Mouse (Mus musculus): ENCODE measurements around the gene Pphln1. TPM values are rescaled to one million over a fixed set of nuclear protein-coding genes. Genes with fewer than 3 reads are reported as not detected.

Gene Pphln1
- polyA plus RNA-seq, 1 experiment from 2014 or later, result 58.7 TPM

DNA sequence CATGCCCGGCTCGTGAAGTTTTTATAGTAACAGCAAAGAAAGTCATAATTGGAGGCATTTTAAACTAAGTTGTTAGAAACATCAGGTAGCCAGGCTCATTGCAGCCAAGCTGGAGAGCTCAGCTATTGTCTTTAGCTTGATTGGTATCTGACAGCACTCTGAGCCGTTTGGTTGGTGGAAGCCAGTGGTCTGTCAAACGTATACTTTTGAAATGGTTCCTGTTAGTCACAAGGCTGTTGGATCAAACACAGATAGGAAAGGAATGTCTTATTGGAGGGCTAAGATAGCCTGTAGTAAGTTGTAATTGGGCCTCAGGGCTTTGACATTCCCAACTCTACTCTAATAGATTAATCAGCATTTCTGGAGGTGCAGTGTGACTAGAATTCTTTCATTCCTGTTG lies 3.3 kb downstream of the Pphln1 start:
- Histone ChIP-seq H3K27me3 (no peaks in the 10 kb centered on the region), H3K9ac (replicated peaks) (no peak overlapping the region), H3K27ac (no peak overlapping the region), H3K4me2 (replicated peaks) (no peak overlapping the region), H3K36me3 (no peaks in the 10 kb centered on the region), H3K9me3 (no peaks in the 10 kb centered on the region), H3K4me3 (replicated peaks) (no peak overlapping the region), H3K4me1 (replicated peaks) (peaks cover 42% of the 10 kb centered on the region)
- ATAC-seq, result no peak
- 87% methylated on average over 4 of the region's 4 CpGs for whole genome bisulfite sequencing

DNA sequence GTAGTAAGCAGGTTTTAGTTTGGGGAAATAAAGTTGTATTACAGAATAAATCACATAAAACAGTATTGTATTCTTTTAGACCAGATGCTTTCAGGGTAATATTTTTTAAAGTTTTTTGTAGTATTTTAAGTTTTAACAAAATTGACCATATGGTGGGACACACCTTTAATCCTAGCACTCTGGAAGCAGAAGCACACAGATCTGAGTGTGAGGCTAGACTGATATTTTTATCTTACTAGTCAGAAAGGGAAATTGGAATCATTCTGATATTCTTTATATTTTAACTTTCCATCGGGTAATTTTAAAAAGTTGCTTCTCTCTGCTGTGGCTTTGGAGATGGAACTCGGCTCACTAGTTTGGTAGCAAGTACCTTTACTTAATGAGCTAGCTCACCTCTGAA lies 4.6 kb downstream of the Pphln1 start:
- ATAC-seq, result no peak
- Histone ChIP-seq H3K27ac (no peak overlapping the region), H3K4me3 (replicated peaks) (no peak overlapping the region), H3K4me2 (replicated peaks) (no peak overlapping the region), H3K36me3 (no peaks in the 10 kb centered on the region), H3K4me1 (replicated peaks) (peaks cover 32% of the 10 kb centered on the region), H3K27me3 (no peaks in the 10 kb centered on the region), H3K9ac (replicated peaks) (no peak overlapping the region), H3K9me3 (no peaks in the 10 kb centered on the region)
- 96% methylated on average over 2 of the region's 2 CpGs for WGBS

GRCm38 (mm10) chr15:93404849-93405248 lies 6.7 kb downstream of the Pphln1 start:
- ATAC-seq, result no peak
- Histone ChIP-seq H3K4me1 (replicated peaks) (peaks cover 19% of the 10 kb centered on the region), H3K9ac (replicated peaks) (no peak overlapping the region), H3K27ac (no peak overlapping the region), H3K9me3 (no peaks in the 10 kb centered on the region), H3K27me3 (no peaks in the 10 kb centered on the region), H3K4me3 (replicated peaks) (no peak overlapping the region), H3K4me2 (replicated peaks) (no peak overlapping the region), H3K36me3 (0 out of 2 replicates have a peak, but pooled peaks cover 3% of the 10 kb centered on the region)

- H3K27ac ChIP-seq, result no peak overlapping the region
- no peak for ATAC-seq
- no peak overlapping the region for H3K4me2 ChIP-seq (replicated peaks)
- H3K36me3 ChIP-seq, result peaks cover 7% of the 10 kb centered on the region; the same call in 1 of the 2 replicates
- no peaks in the 10 kb centered on the region for H3K9me3 ChIP-seq
- 96% methylated on average over 7 of the region's 7 CpGs for WGBS
- no peak overlapping the region for H3K4me3 ChIP-seq (replicated peaks)
- no peak overlapping the region for H3K9ac ChIP-seq (replicated peaks)
- no peaks in the 10 kb centered on the region for H3K27me3 ChIP-seq
- peaks cover 14% of the 10 kb centered on the region for H3K4me1 ChIP-seq (replicated peaks)
These were observed 7.4 kb downstream of the Pphln1 start for GRCm38 (mm10) chr15:93405446-93405986.

DNA sequence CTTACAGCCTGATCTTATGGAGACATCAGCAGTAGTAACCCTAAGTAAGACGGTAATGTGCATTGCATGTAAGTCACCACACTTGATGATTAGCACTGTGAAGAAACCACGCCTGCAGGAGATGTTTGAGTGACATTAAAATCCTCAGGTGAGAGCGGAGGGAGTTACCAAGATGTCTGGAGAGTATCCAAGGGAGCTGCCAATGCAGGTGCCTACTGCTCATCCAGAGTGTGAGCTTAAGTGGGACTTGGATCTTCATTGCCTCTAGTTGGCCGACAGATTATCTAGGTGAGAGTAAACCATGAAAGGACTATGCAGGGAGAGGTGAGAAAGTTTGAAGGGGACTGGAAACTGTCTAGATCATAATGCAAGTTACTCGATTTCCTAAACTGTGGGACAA lies 8.3 kb downstream of the Pphln1 start:
- Histone ChIP-seq H3K36me3 (peaks cover 15% of the 10 kb centered on the region), H3K4me1 (replicated peaks) (peaks cover 5% of the 10 kb centered on the region), H3K9ac (replicated peaks) (no peak overlapping the region), H3K4me3 (replicated peaks) (no peak overlapping the region), H3K4me2 (replicated peaks) (no peak overlapping the region), H3K27me3 (no peaks in the 10 kb centered on the region), H3K9me3 (no peaks in the 10 kb centered on the region), H3K27ac (no peak overlapping the region)
- ATAC-seq, result no peak
- 94% methylated on average over 5 of the region's 5 CpGs for WGBS

- peaks cover 34% of the 10 kb centered on the region for H3K36me3 ChIP-seq
- no peak overlapping the region for H3K9ac ChIP-seq (replicated peaks)
- H3K4me1 ChIP-seq (replicated peaks), result no peaks in the 10 kb centered on the region
- 97% methylated on average over 3 of the region's 3 CpGs for WGBS
- no peaks in the 10 kb centered on the region for H3K27me3 ChIP-seq
- no peak overlapping the region for H3K4me2 ChIP-seq (replicated peaks)
- H3K4me3 ChIP-seq (replicated peaks), result no peak overlapping the region
- no peak overlapping the region for H3K27ac ChIP-seq
- H3K9me3 ChIP-seq, result no peaks in the 10 kb centered on the region
- no peak for ATAC-seq
These were observed 14.3 kb downstream of the Pphln1 start for GRCm38 (mm10) chr15:93412445-93412844.

DNA sequence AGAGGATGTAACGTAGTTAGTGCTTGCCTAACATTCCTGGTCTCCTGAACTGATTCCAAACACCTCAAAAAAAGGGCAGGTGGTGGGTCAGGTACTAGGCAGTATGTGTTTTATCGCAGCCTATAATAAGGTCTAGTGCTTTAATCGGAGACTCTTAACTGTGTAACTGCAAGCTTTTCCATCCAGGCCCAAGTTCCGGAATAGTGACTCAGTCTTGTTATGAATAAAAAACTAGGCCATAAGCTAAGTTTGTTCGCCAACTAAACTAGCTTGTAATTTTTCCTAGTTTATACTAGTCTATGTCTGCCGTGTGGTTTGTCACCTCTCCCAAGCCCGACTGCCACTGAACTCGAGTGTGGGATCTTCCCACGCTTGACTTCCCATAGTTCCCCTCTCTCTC lies 16.3 kb downstream of the Pphln1 start:
- Histone ChIP-seq H3K4me3 (replicated peaks) (no peak overlapping the region), H3K27ac (no peak overlapping the region), H3K27me3 (no peaks in the 10 kb centered on the region), H3K4me1 (replicated peaks) (no peaks in the 10 kb centered on the region), H3K9me3 (no peaks in the 10 kb centered on the region), H3K9ac (replicated peaks) (no peak overlapping the region), H3K4me2 (replicated peaks) (no peak overlapping the region), H3K36me3 (peaks cover 32% of the 10 kb centered on the region)
- 94% methylated on average over 9 of the region's 9 CpGs for WGBS
- ATAC-seq, result no peak

- H3K4me2 ChIP-seq (replicated peaks), result no peak overlapping the region
- 91% methylated on average over 6 of the region's 6 CpGs for WGBS
- no peaks in the 10 kb centered on the region for H3K4me1 ChIP-seq (replicated peaks)
- H3K27me3 ChIP-seq, result no peaks in the 10 kb centered on the region
- no peak for ATAC-seq
- no peak overlapping the region for H3K9ac ChIP-seq (replicated peaks)
- H3K4me3 ChIP-seq (replicated peaks), result no peak overlapping the region
- peaks cover 28% of the 10 kb centered on the region for H3K36me3 ChIP-seq
- no peaks in the 10 kb centered on the region for H3K9me3 ChIP-seq
- no peak overlapping the region for H3K27ac ChIP-seq
These were observed 18.1 kb downstream of the Pphln1 start for GRCm38 (mm10) chr15:93416300-93416699.

GRCm38 (mm10) chr15:93420596-93420995 lies 22.4 kb downstream of the Pphln1 start:
- no peak for ATAC-seq

DNA sequence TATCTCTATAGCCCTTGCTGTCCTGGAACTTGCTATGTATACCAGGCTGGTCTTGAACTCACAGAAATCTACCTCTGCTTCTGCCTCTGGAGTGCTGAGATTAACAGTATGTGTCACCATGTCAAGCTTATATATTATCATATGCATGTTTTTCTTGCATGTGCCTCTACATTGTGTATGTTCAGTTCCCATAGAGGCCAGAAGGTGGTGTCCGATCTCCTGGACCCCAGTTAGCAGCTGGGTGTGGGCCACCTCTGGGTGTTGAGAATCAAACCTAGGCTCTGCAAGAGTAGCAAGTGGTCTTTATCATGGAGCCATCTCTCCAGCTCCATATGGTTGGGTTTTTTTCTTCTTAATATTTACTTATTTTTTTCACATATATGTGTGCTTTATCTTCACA lies 24.4 kb downstream of the Pphln1 start:
- no peak overlapping the region for H3K9ac ChIP-seq (replicated peaks)
- no peak overlapping the region for H3K4me2 ChIP-seq (replicated peaks)
- no peaks in the 10 kb centered on the region for H3K27me3 ChIP-seq
- H3K9me3 ChIP-seq, result no peaks in the 10 kb centered on the region
- H3K27ac ChIP-seq, result no peak overlapping the region
- H3K36me3 ChIP-seq, result peaks cover 25% of the 10 kb centered on the region
- 100% methylated on average over 1 of the region's 1 CpGs for WGBS
- no peak for ATAC-seq
- no peak overlapping the region for H3K4me3 ChIP-seq (replicated peaks)
- H3K4me1 ChIP-seq (replicated peaks), result no peaks in the 10 kb centered on the region

More at GRCm38 (mm10) chr15:93420596-93420995, 22.4 kb downstream of the Pphln1 start:
- Histone ChIP-seq H3K27ac (no peak overlapping the region), H3K9me3 (no peaks in the 10 kb centered on the region), H3K4me2 (replicated peaks) (no peak overlapping the region), H3K27me3 (no peaks in the 10 kb centered on the region), H3K4me3 (replicated peaks) (no peak overlapping the region), H3K9ac (replicated peaks) (no peak overlapping the region), H3K4me1 (replicated peaks) (no peaks in the 10 kb centered on the region), H3K36me3 (peaks cover 25% of the 10 kb centered on the region)
- 89% methylated on average over 7 of the region's 7 CpGs for WGBS

GRCm38 (mm10) chr15:93433811-93434210 lies 35.7 kb downstream of the Pphln1 start:
- Histone ChIP-seq H3K9ac (replicated peaks) (no peak overlapping the region), H3K4me1 (replicated peaks) (no peaks in the 10 kb centered on the region), H3K4me2 (replicated peaks) (no peak overlapping the region), H3K9me3 (no peaks in the 10 kb centered on the region), H3K27ac (no peak overlapping the region), H3K4me3 (replicated peaks) (no peak overlapping the region), H3K36me3 (peaks cover 8% of the 10 kb centered on the region; the same call in 1 of the 2 replicates), H3K27me3 (no peaks in the 10 kb centered on the region)
- no peak for ATAC-seq
- WGBS, result 72% methylated on average over 11 of the region's 11 CpGs

DNA sequence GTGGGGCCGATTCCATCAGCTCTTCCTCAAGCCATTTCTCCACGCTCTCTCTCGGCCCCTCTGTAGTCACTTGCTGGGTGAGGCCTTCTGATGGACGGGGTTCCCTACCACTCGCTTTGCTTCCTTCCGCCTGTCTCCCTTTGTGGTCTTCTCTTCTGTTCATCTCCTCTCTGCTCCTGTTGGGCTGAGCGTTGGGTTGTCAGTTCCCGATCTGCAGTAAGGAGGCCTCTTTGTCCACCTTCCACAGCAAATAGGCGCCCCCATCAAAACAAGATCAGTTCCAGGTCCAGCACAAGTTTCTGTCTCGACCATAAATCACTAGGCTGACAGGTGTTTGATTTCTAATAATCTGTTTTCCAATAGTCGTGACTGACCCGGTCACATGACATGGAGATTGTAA lies 37.8 kb downstream of the Pphln1 start:
- Histone ChIP-seq H3K4me1 (replicated peaks) (no peaks in the 10 kb centered on the region), H3K4me3 (replicated peaks) (no peak overlapping the region), H3K9me3 (no peaks in the 10 kb centered on the region), H3K9ac (replicated peaks) (no peak overlapping the region), H3K27me3 (no peaks in the 10 kb centered on the region), H3K27ac (no peak overlapping the region), H3K4me2 (replicated peaks) (no peak overlapping the region), H3K36me3 (peaks cover 8% of the 10 kb centered on the region; the same call in 1 of the 2 replicates)
- WGBS, result 89% methylated on average over 12 of the region's 12 CpGs
- ATAC-seq, result no peak

- Histone ChIP-seq H3K27ac (no peak overlapping the region), H3K9ac (replicated peaks) (no peak overlapping the region), H3K27me3 (no peaks in the 10 kb centered on the region), H3K4me2 (replicated peaks) (no peak overlapping the region), H3K9me3 (no peaks in the 10 kb centered on the region), H3K36me3 (peaks cover 26% of the 10 kb centered on the region), H3K4me3 (replicated peaks) (no peak overlapping the region), H3K4me1 (replicated peaks) (no peaks in the 10 kb centered on the region)
- WGBS, result 29% methylated on average over 5 of the region's 5 CpGs
- ATAC-seq, result 0 out of 2 replicates have a peak, but pooled peaks have one; percentile 63
These were observed 40.5 kb downstream of the Pphln1 start for GRCm38 (mm10) chr15:93438663-93439062.
